Mouse (Mus musculus) gastrocnemius, postnatal 10 days (tissue): ENCODE results near the gene Rhoa. TPM values are rescaled to one million over a fixed set of nuclear protein-coding genes. Genes with fewer than 3 reads are reported as not detected.
"Not testable (repeated sequence)": the region's sequence is repeated elsewhere in the genome, so short reads cannot be mapped to it uniquely, and the experiment has no call there.

Experiments
- DNase-seq: peaks from one replicate; pipeline ENCODE4 v3.0.0; 2021; ENCODE audit warnings: mixed read lengths
- long read RNA-seq, 2 experiments: library from polyadenylated mRNA; stranded (forward); transcript quantifications; one replicate each; pipeline ENCODE4 v2.0.0; 2021
- total RNA-seq, 2 experiments: library from RNA; stranded (reverse); gene quantifications; 2 replicates each; pipeline ENCODE4 v1.2.3; 2021

The Rhoa gene
- 100 to 1,000 TPM; 211 to 226 TPM for total RNA-seq
- long read RNA-seq, experiment 1, transcript Rhoa-201 (6 exons, 2,197 nt) = major isoform, 103 of 117 reads
- long read RNA-seq, experiment 1, partial matches to known transcripts = 1 of 117 reads
- long read RNA-seq, experiment 1, other reads (novel, unspliced or antisense) = 11 of 117 reads
- long read RNA-seq, experiment 2, transcript Rhoa-201 (6 exons, 2,197 nt) = major isoform, 70 of 87 reads
- long read RNA-seq, experiment 2, partial matches to known transcripts = 2 of 87 reads
- long read RNA-seq, experiment 2, other reads (novel, unspliced or antisense) = 12 of 87 reads

GRCm38 (mm10) chr9:108305629-108306520, at the start of gene Rhoa, which contains the start of gene Tcta:
TSS of gene Rhoa (plus strand) at chr9:108306129.
TSS of gene Tcta (minus strand) at chr9:108306160.
- DNase-seq = peak; percentile 95

- no peak for DNase-seq
Measured at GRCm38 (mm10) chr9:108260526-108260925, 45.4 kb upstream of the Rhoa start.

DNA sequence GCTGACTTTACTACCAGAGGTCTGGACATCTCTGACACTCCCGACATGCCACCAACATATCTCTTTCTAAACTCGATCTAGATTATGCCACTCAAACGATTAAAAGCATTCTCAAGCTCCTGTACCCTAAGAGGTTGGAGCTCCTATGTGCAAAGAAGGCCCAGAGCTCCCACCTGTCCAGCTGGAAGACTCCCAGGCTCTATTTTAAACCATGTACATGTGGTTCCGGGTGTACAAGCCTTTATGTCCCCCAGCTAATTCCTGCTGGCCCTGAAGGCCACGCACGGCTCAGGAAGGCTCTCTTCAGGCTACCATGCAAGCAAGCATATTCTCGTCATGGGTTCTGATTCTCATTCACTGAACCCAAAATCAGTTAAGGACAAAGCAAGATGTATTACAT, 44.1 kb upstream of the Rhoa start:
- DNase-seq = peak; percentile 15

DNA sequence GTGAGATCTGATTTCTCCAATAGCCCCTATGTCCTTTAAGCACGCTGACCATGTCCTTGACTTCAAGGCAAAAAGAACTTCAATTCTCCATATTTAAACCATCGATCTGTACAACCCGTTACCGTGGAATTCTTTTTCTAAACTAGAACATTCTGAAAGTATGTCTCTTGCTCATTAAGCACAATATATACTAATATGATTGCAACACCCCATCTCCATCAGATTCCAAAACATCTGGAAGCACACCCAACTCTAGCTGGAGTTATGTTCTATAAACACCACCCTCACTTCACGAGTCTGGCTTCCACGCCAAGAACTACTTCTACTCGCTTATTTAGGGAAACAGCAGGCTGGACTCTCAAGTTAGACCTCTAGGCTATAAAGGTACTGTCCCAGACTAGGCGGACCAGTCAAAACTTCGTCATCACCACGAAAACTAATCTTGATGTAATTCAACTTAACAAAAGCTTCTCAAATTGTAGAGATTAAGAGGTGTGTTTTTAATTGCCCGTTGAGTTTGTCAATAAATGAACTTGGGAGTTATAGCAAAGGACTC, 43.4 kb upstream of the Rhoa start:
- no peak for DNase-seq

DNA sequence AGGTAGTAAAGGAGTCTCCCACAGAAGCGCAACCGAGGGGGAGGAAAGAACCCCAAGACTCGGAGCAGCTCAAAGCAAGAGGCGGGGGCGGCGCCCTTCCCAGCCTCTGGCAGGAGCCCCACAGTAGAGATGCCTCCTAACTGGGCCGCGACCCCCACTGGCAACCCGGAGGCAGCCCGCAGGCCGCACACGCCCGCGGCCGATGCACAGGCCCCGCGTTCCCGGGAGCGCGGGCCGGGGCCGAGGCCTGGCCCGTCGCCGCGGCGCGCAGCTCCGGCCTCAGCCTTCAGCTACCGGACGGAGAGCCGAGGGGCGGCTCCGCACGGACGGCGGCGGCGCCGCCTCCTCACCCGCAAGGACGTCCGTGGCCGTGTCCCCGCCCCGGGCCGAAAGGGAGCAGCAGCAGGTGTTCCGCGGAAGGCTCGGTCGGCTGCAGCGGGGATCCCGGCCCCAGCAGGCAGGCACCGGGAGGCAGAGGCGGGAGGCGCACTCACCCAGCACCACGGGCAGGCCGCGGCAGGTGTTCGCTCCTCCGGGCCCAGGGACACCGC, 42.7 kb upstream of the Rhoa start:
- no peak for DNase-seq

DNA sequence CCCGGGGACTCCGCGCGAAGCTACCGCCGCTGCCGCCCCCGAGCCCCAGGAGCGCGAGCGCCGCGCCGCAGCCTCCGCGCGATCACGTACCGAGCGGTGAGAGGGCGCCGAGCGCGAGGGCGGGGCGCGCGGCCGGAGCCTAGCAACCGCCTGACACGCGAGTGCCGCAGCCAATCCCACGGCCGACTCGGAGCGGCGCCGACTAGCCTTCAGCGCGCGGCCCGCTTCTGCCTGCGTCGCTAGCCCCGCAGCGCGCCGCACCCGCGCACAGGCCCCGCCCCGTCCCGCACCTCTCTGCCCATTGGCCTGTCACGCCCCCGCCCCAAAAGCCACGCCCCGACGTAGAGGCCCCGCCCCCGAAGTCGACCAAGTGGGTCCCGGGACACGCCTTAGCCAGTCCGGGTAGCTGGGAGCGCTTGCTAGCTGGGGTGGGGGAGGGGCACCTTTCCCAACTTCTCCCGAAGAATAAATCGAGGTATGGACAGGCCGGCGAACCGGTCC, 42.2 kb upstream of the Rhoa start, which contains the start of gene Dag1:
Dag1 (minus strand) TSS at position 269 of the 501 bp plus-strand sequence.
- DNase-seq = peak; percentile 100

GRCm38 (mm10) chr9:108264191-108264921, 41.6 kb upstream of the Rhoa start:
- DNase-seq = peak; percentile 59

DNA sequence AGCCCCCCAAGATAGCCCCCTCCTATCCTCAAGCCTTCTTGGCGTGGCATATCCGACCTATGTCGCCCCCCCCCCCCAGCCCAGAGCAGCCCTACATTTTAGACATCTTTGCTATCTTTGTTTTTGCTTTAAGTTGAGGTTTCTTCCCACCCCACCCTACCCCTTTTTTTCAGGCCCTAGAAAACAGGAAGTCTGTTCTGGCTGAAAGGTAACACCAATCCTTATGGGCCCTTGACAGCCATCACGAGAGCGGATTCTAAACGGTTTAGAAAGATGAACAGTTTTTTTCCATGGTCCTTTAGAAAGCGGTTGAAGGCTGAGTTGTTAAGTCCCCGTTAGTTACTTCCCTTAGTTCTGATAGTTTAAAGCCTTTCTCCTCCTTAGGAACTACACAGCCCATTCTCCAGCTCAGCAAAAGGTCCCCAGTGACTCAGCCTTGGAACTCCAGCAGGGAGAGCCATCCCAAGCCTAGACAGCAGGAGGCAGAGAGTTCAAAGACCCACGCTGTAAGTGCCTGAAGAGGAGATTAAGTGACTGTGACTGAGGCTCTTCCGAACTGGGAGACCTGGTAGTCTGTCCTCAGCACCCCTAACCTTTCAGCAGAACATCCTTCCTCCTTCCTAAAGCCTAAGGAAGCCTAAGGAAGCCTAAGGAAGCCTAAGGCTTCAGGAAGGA, 39.5 kb upstream of the Rhoa start:
- no peak for DNase-seq

DNA sequence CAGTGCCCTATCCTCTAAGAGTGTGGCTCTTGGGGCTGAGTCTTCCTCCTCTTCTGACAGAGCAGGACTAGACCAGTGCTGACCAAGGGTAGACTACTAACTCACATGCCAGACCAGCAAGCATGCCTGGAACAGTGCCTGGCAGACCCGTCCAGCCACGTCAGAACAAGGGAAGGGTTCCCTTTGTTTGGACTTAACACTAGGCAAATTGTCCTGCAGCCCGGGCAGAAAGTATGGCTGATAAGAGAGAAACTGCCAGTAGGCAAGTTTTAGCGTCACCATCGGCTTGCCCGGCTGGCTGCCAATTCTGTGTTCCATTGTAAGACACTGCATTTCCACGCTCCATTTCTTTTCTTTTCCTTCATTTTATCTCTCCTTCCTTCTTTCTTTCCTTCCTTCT, 38.2 kb upstream of the Rhoa start:
- peak; percentile 37 for DNase-seq

- DNase-seq = not testable (repeated sequence)
Measured at GRCm38 (mm10) chr9:108268701-108269100, 37.2 kb upstream of the Rhoa start.

GRCm38 (mm10) chr9:108271941-108272340, 34.0 kb upstream of the Rhoa start:
- DNase-seq = no peak

DNA sequence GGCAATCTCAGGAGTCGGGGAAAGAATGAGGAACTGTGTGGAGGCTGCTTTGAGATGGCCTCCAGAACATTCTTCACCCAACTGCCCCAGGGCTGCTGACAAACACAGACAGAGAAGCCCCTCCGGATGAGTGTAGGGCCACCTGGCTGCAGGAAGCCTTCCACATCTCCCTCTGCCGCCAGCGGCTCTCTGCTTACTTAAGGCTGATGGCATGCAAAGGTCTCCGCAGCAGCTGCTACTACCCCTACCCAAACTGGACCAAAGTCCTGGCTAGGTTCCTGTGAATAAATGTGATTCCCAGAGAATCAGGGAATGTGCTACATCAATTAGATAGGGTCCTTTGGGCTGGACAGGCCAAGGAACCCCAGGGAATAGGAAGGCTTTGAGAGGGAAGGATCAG, 33.2 kb upstream of the Rhoa start:
- DNase-seq = no peak

DNA sequence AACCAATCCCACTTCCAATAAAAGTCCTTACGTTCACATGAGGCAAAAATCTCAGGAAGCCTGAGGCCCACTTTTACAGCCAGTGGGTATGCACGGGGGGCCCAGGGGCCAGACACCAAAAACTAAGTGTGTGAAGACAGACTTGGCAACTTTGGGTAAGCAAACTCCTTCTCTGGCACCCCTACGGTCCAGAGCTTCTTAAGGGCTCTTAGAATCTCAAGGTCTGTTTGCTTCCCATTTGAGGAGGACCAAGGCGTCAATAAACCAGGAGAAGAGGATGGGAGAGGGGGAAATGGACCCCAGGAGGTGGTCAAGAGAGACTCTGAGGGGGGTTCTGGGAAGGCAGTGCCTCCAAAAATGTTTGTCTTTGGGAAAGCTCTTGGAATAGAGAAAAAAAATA, 32.4 kb upstream of the Rhoa start:
- DNase-seq = no peak

GRCm38 (mm10) chr9:108274476-108275330, 31.2 kb upstream of the Rhoa start:
- peak; percentile 39 for DNase-seq

DNA sequence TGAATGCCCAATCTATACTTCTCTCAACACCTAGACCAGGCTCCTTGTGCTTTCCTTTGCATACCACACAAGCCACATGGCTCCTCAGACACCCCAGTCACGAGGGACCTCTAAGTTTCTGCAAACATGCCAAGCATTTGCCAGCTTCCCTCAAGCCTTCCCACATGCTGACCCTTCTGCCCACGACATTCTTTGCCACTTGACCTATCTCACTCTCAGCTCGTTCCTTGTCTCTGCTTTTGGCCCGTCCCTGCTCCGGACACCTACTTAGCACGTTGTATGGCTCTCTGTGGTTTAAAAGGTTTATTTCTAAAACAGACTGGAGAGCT, 30.6 kb upstream of the Rhoa start:
- no peak for DNase-seq

GRCm38 (mm10) chr9:108278697-108279450, 27.1 kb upstream of the Rhoa start:
- peak; percentile 36 for DNase-seq

- DNase-seq = peak; percentile 86
Measured at GRCm38 (mm10) chr9:108280071-108280828, 25.7 kb upstream of the Rhoa start.

DNA sequence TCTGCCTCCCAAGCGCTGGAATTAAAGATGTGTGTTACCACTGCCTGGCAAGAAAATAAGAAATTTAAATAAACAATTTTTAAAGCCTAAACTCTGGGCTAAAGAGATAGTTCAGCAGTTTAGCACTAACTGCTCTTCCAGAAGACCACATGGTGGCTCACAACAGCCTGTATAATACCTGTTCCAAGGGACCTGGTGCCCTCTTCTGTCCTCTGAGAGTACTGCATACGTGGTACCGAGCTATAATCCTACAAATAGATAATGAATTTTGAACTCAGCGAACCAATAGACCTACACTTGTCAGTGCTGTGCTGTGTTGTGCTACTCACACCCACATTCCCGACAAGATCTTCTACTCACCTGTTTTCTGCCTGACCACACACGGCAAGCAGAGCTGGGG, 21.5 kb upstream of the Rhoa start:
- DNase-seq = peak; percentile 77
